Mouse (Mus musculus) liver, postnatal 0 days (tissue): ENCODE results near the gene Siglec1.

Experiments
- CTCF ChIP-seq: sonication (generic); IDR thresholded peaks from 2 replicates; pipeline ENCODE4 v1.5.1; 2016; ENCODE audit warnings: antibody characterized with exemption, low read depth
- EP300 ChIP-seq: IDR thresholded peaks from 2 replicates; pipeline ENCODE4 v1.6.1; 2016; ENCODE audit warnings: antibody characterized with exemption, low read depth, mild to moderate bottlenecking

- TF ChIP-seq CTCF, result no peak
- TF ChIP-seq EP300, result no peak
Measured at GRCm38 (mm10) chr2:131054646-131055264, 31.8 kb downstream of the Siglec1 start.
